Mouse (Mus musculus): ENCODE data around the gene Bag1.
"Not testable (repeated sequence)": the region's sequence is repeated elsewhere in the genome, so short reads cannot be mapped to it uniquely, and the experiment has no call there.

The Bag1 gene

DNA sequence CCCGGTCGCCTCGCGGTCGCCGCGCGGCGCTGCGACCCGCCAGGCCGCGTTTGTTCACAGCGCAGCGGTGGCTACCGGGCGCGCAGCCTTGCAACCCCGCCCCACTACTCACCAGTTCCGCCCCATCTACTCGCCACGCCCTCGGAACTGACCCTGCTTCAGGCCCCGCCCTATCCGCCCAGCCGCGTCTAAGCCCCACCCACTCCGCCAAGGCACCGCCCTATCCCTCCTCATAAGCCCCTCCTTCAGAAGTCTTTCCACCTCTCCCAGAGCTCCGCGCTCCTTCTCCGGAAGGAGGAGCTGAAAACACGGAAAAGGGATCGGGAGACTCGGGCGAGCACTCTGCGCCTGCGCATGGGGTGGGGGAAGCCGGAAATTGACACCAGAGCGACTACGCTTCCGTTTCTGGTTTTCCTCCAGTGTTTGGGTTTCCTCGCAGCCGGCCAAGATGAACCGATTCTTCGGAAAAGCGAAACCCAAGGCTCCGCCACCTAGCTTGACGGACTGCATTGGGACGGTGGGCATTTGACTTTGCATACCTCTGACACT, at the start of gene Bag1, which contains the start of gene Chmp5:
Gene Bag1 (minus strand): TSS at position 135 of the 549 bp plus-strand sequence.
Gene Chmp5 (plus strand): TSS at position 248 of the 549 bp plus-strand sequence.
- peak; percentile 99 for DNase-seq

DNA sequence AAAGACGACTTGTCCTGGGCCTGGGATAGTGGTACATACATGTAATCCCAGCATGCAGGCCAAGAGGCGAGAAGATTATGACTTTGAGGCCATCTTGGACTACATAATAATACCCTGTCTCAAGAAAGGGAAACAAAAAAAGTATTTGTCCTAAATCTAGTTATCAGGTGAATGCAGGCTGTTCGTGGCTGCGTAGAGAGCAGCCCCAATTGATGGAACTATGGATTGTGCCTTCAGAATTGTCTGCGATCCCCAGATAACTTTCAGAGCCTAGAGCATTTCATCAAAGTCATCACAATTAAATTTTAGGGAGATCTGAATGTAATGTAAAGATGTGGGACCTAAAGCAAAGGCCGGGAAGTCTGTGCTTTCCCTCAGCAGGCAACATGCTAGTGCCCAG, 48.2 kb upstream of the Bag1 start:
- DNase-seq, result no peak

DNA sequence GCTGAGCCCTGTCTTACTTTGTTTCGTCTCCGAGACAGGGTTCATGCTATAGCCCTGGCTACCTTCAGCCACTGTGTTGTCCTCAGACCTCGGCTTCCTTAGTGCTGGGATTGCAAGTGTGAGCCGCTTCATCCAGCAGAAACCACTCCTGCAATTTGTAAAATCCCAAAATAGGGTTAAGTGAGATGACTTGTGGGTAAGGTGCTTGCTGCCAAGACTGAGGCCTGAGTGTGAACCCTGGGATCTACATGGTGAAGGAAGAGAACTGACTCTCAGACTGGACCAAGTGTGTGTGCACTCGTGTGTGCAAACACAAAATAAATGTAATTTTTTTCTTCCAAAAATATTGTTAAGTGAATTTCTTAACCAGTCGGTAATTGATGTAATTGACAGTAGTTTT, 41.5 kb upstream of the Bag1 start:
- no peak for DNase-seq

DNA sequence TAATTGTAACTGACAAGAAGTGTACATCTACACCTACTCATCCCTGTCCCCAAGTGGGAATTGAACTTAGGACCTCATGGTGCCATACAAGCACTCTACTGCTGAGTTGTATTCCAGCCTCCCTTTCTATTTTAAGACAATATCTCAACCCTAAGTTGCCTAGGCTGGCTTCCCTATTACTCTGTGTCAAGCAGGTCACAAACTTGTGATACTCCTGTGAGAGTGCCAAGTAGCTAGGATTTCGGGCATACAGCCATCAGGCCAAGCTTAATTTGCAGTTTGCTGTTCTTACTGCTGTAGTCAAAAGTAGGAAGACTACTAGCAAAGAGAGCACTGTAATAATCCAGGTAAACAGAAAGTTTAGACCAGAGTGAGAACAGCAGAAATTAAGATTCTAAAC, 35.6 kb upstream of the Bag1 start:
- DNase-seq, result no peak

DNA sequence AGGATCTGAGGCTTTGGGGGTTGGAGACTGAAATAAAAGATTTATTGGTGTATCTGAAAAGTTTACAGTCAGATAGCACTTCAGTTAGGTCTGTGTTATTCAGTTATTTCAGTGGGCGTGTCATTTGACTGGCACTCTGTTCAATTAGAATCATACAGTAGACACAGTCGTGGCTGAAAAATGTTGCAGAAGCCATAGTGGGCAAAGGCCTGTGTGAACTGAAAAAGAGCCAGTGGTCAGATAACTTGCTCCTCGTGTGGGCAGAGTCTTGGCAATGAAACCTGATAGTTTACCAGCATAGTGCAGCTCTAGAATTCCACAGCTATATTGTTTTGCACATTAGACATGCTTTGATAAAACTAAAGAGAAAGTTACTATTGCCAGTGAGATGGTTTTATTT, 34.4 kb upstream of the Bag1 start:
- no peak for DNase-seq

DNA sequence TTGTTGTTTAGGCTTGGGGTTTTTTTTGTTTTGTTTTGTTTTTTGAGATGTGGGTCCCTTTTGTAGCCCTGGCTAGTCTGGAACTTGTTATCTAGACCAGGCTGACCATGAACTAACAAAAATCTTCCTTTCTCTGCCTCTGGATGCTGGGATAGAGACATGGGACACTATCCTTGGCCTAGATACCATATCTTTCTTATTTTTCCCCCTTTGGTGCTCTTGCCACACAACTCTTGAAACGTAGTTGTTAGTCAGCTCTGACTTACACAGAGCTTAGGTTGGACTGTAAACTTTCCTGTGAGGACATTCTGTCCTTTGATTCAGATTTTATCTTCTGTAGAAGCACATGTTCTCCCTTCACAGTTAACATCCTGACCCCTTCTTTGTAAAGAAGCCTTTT, 31.3 kb upstream of the Bag1 start:
- no peak for DNase-seq

DNA sequence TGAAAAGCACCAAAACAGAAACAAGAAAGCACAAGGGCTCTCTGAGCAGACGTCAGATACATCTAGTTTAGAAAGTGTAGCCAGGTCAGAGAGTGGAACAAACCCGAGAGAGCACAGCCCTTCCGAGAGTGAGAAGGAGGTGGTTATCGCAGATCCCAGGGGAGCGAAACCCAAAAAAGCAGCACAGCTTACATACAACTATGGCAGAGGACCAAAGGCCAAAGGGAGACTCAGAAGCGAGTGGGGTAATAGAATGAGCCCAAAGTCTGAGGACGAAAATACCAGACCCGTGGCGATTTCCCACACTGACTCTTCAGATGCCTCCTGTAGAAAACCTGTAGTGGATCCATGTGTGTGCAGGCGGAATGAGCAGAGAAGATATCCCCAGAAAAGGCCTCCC, 28.6 kb upstream of the Bag1 start:
- no peak for DNase-seq

DNA sequence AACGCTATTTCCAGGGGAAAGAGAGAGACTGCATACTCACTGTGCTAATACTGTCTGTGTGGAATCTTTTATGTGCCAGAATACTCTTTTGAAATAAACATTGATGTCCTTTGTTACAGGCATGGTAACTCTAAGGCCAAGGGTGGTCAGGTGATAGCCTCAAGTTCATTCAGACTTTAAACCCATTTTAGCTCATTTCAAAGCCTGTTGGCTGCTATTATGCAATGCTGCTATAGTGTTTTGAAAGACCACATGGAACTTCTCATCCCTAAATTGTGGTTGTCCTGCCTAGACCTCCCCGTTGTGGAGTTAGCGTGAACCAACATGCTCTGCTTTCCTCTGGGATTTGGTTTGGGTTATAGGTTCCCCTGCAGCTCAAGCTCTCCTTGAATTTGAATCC, 27.6 kb upstream of the Bag1 start:
- no peak for DNase-seq

DNA sequence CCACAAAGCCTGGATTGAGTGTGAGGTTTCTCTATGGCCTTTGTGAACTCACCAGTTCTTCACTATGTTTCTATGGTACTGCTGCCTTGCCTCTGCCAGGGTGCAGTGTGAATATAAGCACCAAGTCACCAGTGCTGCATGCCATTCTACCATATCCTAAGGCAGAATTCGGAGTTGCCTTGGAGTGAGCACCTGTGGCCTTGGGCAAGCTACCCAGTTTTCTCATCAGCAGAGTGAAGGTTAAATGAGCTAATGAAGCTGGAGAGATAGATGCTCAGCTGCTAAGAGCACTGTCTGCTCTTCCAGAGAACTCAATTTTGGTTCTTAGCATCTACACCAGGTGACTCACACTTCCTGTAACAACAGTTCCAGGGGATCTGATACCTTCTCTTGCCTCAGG, 25.9 kb upstream of the Bag1 start:
- no peak for DNase-seq

DNA sequence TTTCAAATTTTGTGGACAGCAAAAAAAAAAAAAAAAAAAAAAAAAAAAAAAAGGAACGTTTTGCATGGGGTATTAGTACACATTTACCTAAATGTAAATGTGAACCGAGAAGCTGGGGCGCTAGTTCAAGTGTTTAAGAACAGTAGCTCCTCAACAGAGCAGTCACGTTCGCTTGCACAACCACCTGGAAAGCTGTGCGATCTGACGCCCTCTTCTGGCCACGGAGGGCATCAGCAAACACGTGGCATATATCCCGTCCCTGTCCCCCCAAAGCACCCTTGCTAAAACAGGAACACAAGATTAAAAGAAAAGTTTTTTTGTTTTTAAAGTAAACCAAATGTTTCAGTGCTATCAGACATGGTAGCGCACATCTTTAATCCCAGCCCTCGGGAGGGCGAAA, 23.6 kb upstream of the Bag1 start:
- peak; percentile 60 to 74 for DNase-seq

DNA sequence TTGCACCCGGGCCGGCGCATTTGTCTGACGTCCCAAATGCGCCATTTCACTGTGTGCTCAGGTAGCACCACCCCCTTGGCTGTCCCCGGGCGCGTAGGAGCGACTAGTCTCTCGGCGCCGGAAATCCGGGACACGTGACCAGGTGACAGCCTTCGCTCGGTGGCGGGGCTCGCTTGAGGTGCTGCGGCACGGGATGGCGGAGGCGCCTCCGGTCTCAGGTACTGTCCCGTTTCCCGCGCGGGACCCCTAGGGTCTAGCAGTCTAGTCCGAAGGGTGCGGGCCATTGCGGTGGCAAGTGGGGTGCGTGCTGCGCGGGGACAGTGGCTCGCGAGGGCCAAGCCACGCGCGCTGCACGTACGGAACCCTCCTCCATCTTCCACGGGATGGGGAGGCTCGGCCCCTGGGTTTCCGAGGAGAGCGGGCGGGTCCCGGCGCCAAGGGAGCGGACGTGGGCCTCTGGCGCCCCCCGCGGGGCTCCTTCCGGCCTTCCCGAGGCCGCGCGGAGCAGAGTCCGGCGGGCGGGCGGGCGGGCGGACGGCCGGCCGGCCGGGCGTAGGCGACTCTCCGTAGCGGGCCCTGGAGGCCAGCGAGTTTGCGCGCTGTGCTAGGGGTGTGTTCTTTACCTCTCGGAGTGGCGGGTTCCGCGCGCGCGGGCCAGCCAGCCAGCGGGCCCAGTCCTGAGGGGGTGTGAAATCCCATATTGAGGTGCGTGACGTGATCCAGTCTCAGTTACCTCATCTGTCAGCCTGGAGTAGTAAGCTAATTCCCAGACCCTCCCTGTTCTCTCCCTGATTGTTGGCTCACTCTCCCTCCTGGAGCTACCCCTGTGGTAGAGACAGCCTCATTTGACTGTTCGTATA, 23.0 kb upstream of the Bag1 start, which contains the start of gene Nfx1:
Gene Nfx1 (plus strand): TSS at position 65 of the 860 bp plus-strand sequence.
- DNase-seq, result peak; percentile 96 to 98

DNA sequence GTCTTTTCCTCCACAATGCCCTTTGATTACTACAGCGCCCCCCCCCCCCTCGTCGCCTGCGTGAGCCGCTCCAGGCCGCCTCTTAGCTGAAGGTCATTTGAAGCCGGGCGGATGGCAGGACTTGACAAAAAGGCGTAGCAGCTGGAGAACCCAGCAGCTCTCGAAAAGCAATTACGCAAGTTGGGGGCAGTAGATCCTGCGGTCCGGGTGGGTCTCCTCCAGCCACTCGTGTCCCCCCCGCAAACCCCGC, 22.4 kb upstream of the Bag1 start:
- no peak for DNase-seq

DNA sequence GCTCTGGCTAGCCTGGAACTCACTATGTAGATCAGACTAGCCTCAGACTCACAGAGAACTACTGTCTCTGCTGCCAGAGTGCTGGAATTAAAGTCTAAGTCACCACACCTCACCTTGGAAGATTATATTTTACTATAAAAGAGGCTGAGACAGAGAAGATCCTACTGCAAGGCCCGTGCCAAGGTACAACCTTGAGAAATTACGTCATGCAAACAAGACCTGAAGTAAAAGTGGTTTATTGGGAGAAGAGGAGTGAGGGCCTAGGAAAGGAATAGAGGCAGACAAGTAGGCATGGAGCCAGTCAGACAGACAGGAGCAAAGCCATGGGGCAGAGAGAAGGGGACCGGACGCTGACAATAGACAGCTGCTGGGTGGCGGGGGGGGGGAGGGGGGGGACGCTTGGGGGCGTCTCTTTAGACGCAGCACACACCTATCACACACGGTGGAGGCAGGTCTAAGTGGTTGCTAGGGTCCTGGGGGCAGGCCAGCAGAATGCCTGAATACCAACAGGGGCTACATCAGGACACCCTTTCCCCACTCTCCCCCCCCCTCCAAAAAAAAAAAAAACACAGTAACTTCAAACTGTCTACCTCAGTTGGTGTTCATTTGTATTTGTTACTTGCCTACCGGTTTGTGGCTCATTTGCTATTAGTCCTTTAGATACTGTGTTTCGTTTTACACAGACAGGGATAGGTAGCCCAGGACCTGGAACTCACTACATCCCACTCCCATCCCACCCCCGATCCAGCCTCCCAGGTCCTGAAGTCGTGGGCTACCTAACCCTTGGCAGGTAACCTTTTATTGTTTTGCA, 21.9 kb upstream of the Bag1 start:
- peak in 1 of 2 experiments; percentile 23 for DNase-seq

DNA sequence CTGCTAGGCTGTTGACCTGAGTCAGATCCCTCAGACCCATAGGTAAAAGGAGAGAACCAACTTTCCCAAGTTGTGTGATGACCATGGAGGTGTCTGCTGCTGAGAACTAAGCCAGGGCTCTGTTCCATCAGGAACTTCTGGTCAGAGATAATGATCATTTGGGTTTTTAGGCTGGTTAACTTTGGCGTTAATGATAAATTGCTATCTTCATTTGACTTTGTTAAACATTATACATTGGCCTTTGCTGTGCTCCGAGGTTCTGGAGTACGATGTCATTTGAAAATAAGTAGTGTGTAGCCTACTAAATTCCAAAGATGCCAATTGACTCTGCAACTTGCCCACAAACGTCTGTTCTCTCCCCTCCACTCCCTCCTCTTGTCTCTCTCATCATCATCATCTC, 21.1 kb upstream of the Bag1 start:
- no peak for DNase-seq

DNA sequence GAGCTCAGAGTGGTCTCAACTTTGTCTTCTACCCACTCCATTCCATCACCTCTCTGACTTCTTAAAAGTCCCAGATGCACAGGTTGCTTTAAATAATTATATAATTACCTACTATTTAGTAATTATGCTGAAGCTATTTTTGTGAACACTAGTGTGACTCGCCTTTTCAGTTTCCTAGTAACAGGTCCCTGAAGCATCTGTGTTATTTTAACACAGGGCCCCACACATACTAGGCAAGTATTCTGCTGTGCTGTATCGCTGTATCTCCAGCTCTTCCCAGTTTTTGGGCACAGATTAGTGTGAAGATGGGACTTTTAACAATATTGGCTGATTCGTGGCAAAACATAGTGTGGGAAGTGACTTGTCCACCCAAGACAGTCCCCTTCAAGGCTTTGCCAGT, 15.4 kb upstream of the Bag1 start:
- no peak for DNase-seq

DNA sequence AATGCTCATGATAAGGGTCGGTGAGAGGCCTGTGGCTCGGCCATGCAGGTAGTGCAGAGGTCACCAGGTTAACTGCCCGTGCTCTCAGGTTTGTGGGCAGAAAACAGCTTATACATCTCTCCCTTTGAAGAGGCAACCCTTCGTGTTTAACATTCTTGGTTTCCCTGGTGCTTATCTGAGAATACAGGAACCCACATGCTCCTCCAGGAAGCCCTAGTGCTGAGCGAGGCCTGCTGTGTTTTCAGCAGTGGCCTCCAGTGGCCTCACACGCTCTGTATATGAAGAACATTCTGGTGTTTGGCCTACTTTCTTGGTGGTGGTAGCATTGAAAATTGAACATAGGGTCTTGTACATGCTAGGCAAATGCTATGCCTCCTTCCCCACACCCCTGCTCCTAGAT, 7.8 kb upstream of the Bag1 start:
- no peak for DNase-seq

DNA sequence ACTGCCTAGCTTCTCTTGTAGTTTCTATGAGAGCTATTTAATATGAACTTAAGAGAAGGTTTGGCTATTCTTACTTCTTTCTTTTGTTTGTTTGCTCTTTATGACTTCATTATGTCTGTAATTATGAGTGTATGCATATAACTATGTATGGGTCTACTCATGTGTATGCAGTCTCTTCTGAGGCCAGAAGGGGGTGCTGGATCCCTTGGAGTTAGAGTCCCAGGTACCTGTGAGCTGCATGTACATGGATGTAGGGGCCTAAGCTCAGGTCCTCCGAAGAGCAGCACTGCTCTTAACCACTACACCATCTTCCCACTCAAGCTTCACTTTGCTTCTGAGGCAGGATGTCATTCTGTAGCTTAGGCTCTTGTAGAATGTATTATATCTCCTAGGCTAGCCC, 5.4 kb upstream of the Bag1 start:
- peak; percentile 42 to 50 for DNase-seq

DNA sequence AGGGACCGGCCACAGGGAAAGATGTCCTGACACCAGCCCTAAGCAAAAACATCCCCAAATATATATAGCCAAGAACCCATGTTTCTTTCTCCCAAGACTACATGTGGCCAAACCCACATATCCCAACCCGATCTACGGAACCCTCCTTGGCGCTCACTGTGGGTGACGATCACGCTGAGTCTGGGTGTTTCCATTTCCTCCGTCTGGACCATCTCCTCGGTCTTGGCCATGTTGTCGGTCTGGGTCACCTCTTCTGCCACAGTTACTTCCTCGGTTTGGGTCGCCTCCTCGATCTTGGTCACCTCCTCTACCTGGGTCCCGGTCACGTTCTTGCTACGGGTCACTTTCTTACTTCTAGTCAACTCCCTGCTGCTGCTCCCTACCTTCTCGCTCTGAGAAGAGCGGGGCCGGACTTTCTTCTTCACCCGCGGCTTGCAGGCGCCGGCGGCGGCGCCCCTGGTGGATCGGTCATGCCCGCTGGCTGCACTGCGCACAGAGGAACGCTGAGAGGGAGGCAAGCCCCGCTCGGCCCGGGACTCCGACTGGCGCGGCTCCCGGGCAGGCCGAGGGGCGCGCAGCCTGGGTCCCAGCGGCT, 432 bp downstream of the Bag1 start:
- no peak for DNase-seq

DNA sequence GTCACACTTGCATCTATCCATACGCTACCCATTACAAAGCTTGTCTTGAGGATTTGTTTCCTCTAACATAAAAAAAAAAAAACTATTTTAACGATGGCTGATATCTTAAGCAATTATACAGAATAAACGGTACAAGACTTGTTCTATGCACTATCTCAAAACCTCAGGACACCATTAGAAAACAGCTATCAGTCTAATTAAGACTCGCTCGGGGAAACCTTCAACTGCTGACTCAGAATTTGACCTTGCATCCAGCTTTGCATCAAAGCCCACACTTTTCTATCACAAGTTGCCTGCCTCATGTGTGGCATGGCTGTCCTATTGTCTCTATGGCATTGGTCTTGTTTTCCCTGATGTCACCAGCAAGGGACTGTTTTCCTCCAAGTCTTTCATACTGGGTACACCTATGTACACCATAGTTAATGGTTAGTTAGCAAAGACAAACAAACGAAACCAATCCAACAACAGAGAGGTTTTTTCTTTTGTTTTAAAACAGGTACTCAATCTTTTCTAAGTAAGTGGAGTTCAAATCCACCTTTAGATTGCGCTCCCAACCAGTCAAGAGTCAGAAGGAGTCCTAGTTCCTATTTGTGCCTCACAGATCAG, 1.5 kb downstream of the Bag1 start:
- no peak for DNase-seq

DNA sequence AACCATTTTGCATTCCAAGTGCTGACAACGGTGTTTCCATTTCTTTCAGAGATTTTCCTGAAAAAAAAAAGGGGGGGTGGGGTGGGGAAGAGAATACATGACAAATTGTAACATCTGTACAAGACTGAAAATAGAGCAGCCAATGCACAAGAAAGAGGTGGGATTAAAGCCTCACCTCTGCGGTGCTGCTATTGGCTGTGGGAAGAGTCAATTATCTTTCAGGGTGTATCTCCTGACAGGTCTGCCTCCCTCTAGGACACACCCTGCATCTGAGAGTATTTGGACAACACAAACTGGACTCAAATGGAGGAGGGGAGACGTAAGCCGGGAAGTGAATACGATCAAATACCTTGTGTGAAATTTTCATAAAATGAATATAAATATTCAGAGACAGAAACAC, 4.4 kb downstream of the Bag1 start:
- DNase-seq, result no peak

DNA sequence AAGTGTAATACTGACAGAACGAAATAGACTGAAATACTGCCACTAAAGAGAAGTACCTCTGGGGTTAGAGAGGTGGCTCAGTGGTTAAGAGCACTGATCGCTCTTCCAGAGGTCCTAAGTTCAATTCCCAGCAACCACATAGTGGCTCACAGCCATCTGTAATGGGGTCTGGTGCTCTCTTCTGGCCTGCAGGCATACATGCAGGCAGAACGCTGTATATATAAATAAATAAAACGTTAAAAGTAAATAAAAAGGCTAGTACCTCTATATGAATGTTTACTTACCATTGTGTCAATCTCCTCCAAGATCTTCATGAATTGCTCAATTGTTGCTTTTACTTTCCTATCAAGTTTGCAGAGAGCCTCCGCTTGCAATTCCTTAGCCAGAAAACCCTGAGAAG, 9.3 kb downstream of the Bag1 start:
- no peak for DNase-seq

DNA sequence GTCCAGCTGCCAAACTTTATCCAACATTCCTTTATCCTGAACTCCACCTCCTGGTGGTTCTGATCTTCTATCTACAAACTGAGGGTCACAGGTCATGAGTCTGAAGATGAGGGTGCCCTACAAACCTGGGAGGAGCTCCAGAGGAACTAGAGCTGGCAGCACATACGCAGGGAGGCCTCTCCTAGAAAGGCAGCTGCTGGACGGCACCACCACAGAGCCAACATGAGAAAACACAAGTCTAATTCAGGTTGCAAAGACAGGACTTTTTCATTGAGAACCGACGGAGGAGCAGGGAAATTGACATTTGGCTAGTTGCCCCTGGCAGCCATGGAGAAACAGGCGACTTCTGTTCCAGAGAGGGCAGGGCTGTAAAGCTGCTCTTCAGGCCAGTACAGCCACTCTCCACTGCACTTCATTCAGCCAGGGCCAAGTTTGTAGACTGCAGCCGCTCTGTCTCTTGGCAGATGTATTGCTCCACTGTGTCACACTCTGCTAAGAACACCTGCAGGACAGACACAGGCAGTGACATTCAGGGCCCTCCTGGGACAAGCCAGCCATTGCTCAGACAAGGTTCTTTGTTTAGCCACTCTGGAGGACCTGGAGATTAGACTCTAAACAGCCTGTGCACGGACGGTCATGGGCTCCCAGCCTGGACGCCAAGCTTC, 11.8 kb downstream of the Bag1 start:
- DNase-seq, result peak; percentile 41 to 49

DNA sequence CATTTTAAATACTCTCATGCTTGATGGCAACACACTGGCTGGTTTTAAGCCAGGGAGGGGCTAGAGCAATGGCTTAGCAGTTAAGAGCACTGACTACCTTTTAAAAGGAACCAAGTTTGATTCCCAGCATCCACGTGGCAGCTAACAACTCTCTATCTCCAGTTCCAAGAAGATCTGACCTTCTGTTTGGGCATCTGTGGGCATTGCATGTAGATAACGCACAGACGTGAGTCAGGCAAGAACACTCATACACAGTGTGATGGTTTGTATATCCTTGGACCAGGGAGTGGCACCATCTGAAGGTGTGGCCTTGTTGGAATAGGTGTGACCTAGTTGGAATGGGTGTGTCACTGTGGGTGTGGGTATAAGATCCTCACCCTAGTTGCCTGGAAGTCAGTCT, 13.7 kb downstream of the Bag1 start:
- DNase-seq, result not testable (repeated sequence)

All from kidney, postnatal 4 days (tissue).